Mouse (Mus musculus) CH12.LX (cell line): ENCODE results near the gene Tmem150c.

Experiments
- BHLHE40 ChIP-seq: IDR thresholded peaks from 2 replicates; pipeline ENCODE4 v1.6.1; 2011; ENCODE audit warnings: mild to moderate bottlenecking, low read depth, low read length, improper control_type of control experiment
- CTCF ChIP-seq, 2 experiments: IDR thresholded peaks in 1 of 2; conservative IDR thresholded peaks in 1 of 2; 2 replicates each; pipeline ENCODE4 v1.5.1; 2011 to 2012; ENCODE audit warnings: low read depth in 2 of 2, low read length in 2 of 2, improper control_type of control experiment in 1 of 2, inconsistent platforms in 1 of 2, mild to moderate bottlenecking in 1 of 2, moderate library complexity in 1 of 2
- E2F4 ChIP-seq: IDR thresholded peaks from 2 replicates; pipeline ENCODE4 v1.6.1; 2011; ENCODE audit warnings: low read depth, low read length, improper control_type of control experiment; ENCODE audit not compliant: insufficient replicate concordance
- EP300 ChIP-seq: IDR thresholded peaks from 2 replicates; pipeline ENCODE4 v1.6.1; 2011; ENCODE audit warnings: low read length, improper control_type of control experiment
- GABPA ChIP-seq: IDR thresholded peaks from 2 replicates; pipeline ENCODE4 v1.6.1; 2012; ENCODE audit warnings: low read depth, low read length, improper control_type of control experiment, inconsistent platforms; ENCODE audit not compliant: insufficient replicate concordance
- MAX ChIP-seq: IDR thresholded peaks from 2 replicates; pipeline ENCODE4 v1.6.1; 2011; ENCODE audit warnings: low read length, improper control_type of control experiment
- MAZ ChIP-seq: IDR thresholded peaks from 2 replicates; pipeline ENCODE4 v1.6.1; 2012; ENCODE audit warnings: low read depth, mild to moderate bottlenecking, inconsistent platforms, low read length, improper control_type of control experiment, moderate library complexity
- POLR2A ChIP-seq: IDR thresholded peaks from 2 replicates; pipeline ENCODE4 v1.6.1; 2011; ENCODE audit warnings: low read depth, mild to moderate bottlenecking, improper control_type of control experiment, low read length
- POLR2AphosphoS2 ChIP-seq: IDR thresholded peaks from 2 replicates; pipeline ENCODE4 v1.6.1; 2011; ENCODE audit warnings: low read depth, low read length, improper control_type of control experiment
- SIN3A ChIP-seq: IDR thresholded peaks from 2 replicates; pipeline ENCODE4 v1.6.1; 2012; ENCODE audit warnings: low read length, improper control_type of control experiment, inconsistent platforms
- TBP ChIP-seq: conservative IDR thresholded peaks from 2 replicates; pipeline ENCODE4 v1.6.1; 2011; ENCODE audit warnings: low read depth, low read length, improper control_type of control experiment
- TCF12 ChIP-seq: IDR thresholded peaks from 2 replicates; pipeline ENCODE4 v1.6.1; 2014; ENCODE audit warnings: low read depth, mild to moderate bottlenecking, inconsistent platforms, low read length, improper control_type of control experiment
- UBTF ChIP-seq: IDR thresholded peaks from 2 replicates; pipeline ENCODE4 v1.6.1; 2012; ENCODE audit warnings: low read depth, mild to moderate bottlenecking, inconsistent platforms, low read length, improper control_type of control experiment, moderate library complexity
- USF2 ChIP-seq: conservative IDR thresholded peaks from 2 replicates; pipeline ENCODE4 v1.6.1; 2011; ENCODE audit warnings: low read depth, low read length, improper control_type of control experiment

DNA sequence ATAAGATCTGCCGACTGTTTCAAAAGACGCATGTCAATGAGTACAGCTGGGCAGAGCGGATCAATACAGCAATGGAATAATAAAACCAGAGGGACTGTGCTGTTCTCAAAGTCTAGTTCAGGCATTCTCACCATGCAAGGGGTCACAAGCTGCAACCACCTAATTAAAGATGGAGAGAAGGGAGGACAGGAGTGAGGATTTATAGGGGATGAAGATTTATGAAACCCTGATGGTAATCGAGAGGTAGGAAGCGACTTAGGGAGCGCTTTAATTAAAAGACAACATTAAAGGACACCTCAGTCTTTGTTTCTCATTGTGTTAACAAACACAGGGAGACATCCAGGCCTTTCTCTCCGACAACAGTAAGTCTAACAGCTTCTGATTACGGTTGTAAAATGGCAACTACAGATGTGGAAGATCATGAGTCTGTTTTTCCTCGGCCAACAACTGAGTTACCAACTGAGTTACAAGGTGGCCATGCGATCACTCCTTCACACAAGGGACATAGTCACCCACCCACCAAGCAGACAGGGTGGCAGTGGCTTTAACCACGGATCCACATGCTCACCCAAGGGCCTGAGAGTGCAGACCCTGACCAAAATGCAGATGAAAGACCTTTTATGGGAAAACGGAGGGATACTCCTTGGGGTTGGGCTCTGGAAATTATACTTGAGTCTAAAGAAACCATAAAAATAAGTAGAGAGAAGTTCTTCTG, 34.0 kb downstream of the Tmem150c start:
- TF ChIP-seq BHLHE40 (no peak), TCF12 (no peak), MAX (no peak), POLR2AphosphoS2 (no peak), EP300 (no peak), SIN3A (no peak), USF2 (no peak), UBTF (no peak), CTCF (conservative IDR thresholded peaks at IDR 0.05 in 1 of 2, IDR thresholded peaks at IDR 0.05 in 1 of 2; ENCODE audit: low read depth in 2 of 2, low read length in 2 of 2) (no peak), E2F4 (no peak), GABPA (no peak), POLR2A (no peak), TBP (no peak), MAZ (no peak)
